Mouse (Mus musculus) heart, embryonic 15.5 days (tissue): ENCODE results near the gene Gm12216. TPM values are rescaled to one million over a fixed set of nuclear protein-coding genes. Genes with fewer than 3 reads are reported as not detected.
"Not testable (repeated sequence)": the region's sequence is repeated elsewhere in the genome, so short reads cannot be mapped to it uniquely, and the experiment has no call there.

ENCODE experiments used
- ATAC-seq: fragments of 200-750 bp; cut with Nextera tagmentation; replicated peaks from 2 replicates; pipeline ENCODE4 v1.8.0; 2017; ENCODE audit warnings: low read depth, moderate TSS enrichment; ENCODE audit not compliant: insufficient number of reproducible peaks, insufficient read depth, low FRiP score
- H3K27ac ChIP-seq: fragments of 300-500 bp; sonication (generic); 2 replicates; pipeline ENCODE4 v1.5.1; 2015; ENCODE audit warnings: mild to moderate bottlenecking, inconsistent platforms
- H3K27me3 ChIP-seq: fragments of 300-500 bp; sonication (generic); 2 replicates; pipeline ENCODE4 v1.6.1; 2015; ENCODE audit warnings: inconsistent platforms
- H3K36me3 ChIP-seq: fragments of 300-500 bp; sonication (generic); 2 replicates; pipeline ENCODE4 v1.6.1; 2015; ENCODE audit warnings: mild to moderate bottlenecking, inconsistent platforms
- H3K4me1 ChIP-seq: fragments of 300-500 bp; sonication (generic); replicated peaks from 2 replicates; pipeline ENCODE4 v1.6.1; 2015; ENCODE audit warnings: inconsistent platforms
- H3K4me2 ChIP-seq: fragments of 300-500 bp; sonication (generic); 2 replicates; pipeline ENCODE4 v1.6.1; 2015; ENCODE audit warnings: inconsistent platforms, mild to moderate bottlenecking, moderate library complexity
- H3K4me3 ChIP-seq: fragments of 300-500 bp; sonication (generic); 2 replicates; pipeline ENCODE4 v1.5.1; 2015; ENCODE audit warnings: mild to moderate bottlenecking, inconsistent platforms
- H3K9ac ChIP-seq: fragments of 300-500 bp; sonication (generic); 2 replicates; pipeline ENCODE4 v1.6.1; 2015; ENCODE audit warnings: mild to moderate bottlenecking, inconsistent platforms
- H3K9me3 ChIP-seq: fragments of 300-500 bp; sonication (generic); replicated peaks from 2 replicates; pipeline ENCODE4 v1.6.1; 2016; ENCODE audit warnings: inconsistent platforms
- WGBS: fragments of 180-500 bp; shearing (Covaris S2); methylation state at CpG from one replicate; pipeline ENCODE4 v1.1.7; 2015; ENCODE audit warnings: mixed read lengths; 5-methylcytosine and 5-hydroxymethylcytosine counted together
- polyA plus RNA-seq: library from polyadenylated mRNA; unstranded; fragments of >200 nt; fragmentation: Nextera tagmentation; extraction: Ambion mirVana; gene quantifications from 2 replicates; pipeline ENCODE4 v1.2.1, GENCODE M21; 2015

Gm12216 gene
- polyA plus RNA-seq = 0.74 and 2.5 TPM in 2 replicates

- H3K9me3 ChIP-seq, H3K4me1 ChIP-seq, H3K27ac ChIP-seq, H3K36me3 ChIP-seq, H3K27me3 ChIP-seq: not testable (repeated sequence)
- Histone ChIP-seq H3K4me2 (peak within 1 kb of the TSS; percentile 88), H3K4me3 (peak within 1 kb of the TSS; percentile 70), H3K9ac (peak within 1 kb of the TSS; percentile 69)
- whole genome bisulfite sequencing = 12% methylated on average over 40 of the region's 50 CpGs
- ATAC-seq = peak; percentile 55; the same call in 1 of the 2 replicates
Observed at GRCm38 (mm10) chr11:53858761-53859580, at the start of gene Gm12216. Gm12216 (minus strand) TSS chr11:53859256.

DNA sequence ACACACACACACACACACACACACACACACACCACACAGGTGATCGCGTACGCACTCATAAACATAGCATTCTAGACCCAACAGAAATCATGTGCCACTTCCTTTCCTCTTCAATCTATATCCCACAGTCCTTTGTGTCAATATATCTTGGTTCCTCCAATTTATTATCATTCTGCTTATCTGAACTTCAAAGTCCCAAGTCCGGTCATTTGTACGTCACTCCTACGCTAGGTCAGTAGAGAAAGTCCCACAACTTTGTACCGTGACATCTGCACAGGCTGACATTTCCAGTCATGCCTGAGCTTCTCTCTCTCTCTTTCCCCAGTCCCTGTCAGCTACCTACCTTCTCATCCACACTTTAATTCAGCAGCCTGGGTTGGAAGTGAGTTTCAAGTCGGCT lies 49.6 kb upstream of the Gm12216 start:
- no peak overlapping the region for H3K9ac ChIP-seq
- 78% methylated on average over 8 of the region's 8 CpGs for WGBS
- peaks cover 6% of the 10 kb centered on the region; the same call in 1 of the 2 replicates for H3K4me1 ChIP-seq
- H3K4me3 ChIP-seq = no peak overlapping the region
- H3K9me3 ChIP-seq = no peaks in the 10 kb centered on the region
- H3K4me2 ChIP-seq = no peak overlapping the region
- H3K27me3 ChIP-seq = no peaks in the 10 kb centered on the region
- no peak for ATAC-seq
- H3K27ac ChIP-seq = no peak overlapping the region
- H3K36me3 ChIP-seq = no peaks in the 10 kb centered on the region

- 79% methylated on average over 9 of the region's 9 CpGs for WGBS
- no peak overlapping the region for H3K4me2 ChIP-seq
- H3K36me3 ChIP-seq = no peaks in the 10 kb centered on the region
- H3K27ac ChIP-seq = no peak overlapping the region
- H3K27me3 ChIP-seq = no peaks in the 10 kb centered on the region
- no peak overlapping the region for H3K4me3 ChIP-seq
- no peak for ATAC-seq
- peaks cover 10% of the 10 kb centered on the region; the same call in 1 of the 2 replicates for H3K4me1 ChIP-seq
- H3K9ac ChIP-seq = no peak overlapping the region
- H3K9me3 ChIP-seq = no peaks in the 10 kb centered on the region
Observed at GRCm38 (mm10) chr11:53904534-53904925, 45.5 kb upstream of the Gm12216 start.

- WGBS = 40% methylated on average over 16 of the region's 16 CpGs
- H3K4me3 ChIP-seq = no peak overlapping the region
- no peaks in the 10 kb centered on the region for H3K9me3 ChIP-seq
- no peaks in the 10 kb centered on the region for H3K27me3 ChIP-seq
- H3K9ac ChIP-seq = no peak overlapping the region
- no peaks in the 10 kb centered on the region for H3K36me3 ChIP-seq
- ATAC-seq = no peak; the same call in 1 of the 2 replicates
- H3K27ac ChIP-seq = peak overlapping the region; percentile 15; the same call in 1 of the 2 replicates
- H3K4me2 ChIP-seq = no peak overlapping the region
- peaks cover 10% of the 10 kb centered on the region; the same call in 1 of the 2 replicates for H3K4me1 ChIP-seq
Observed at GRCm38 (mm10) chr11:53903781-53904533, 44.9 kb upstream of the Gm12216 start.

- H3K4me3 ChIP-seq = no peak overlapping the region
- no peak overlapping the region for H3K27ac ChIP-seq
- peaks cover 10% of the 10 kb centered on the region; the same call in 1 of the 2 replicates for H3K4me1 ChIP-seq
- H3K27me3 ChIP-seq = no peaks in the 10 kb centered on the region
- no peaks in the 10 kb centered on the region for H3K9me3 ChIP-seq
- WGBS = 91% methylated on average over 14 of the region's 14 CpGs
- no peaks in the 10 kb centered on the region for H3K36me3 ChIP-seq
- H3K4me2 ChIP-seq = no peak overlapping the region
- ATAC-seq = no peak
- no peak overlapping the region for H3K9ac ChIP-seq
Observed at GRCm38 (mm10) chr11:53902741-53903140, 43.7 kb upstream of the Gm12216 start.

DNA sequence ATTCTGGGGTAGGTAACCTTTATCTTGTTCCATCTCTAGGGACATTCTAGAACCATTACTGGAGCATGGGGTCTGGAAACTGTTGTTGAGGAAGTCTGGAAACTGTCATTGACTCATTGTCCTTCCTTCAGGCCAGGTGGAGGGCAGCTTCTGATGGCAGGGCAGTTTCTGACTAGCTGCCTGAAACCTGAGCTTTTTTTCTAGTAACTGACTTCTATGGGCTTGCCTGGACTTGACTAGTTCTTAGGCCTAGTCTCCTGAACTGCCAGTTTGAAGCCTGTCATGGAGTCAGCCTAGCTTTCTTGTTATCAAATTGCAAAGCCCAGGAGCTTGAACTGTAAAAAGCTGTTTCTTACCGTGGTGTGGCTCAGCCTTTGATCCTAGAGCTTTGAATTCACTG lies 41.9 kb upstream of the Gm12216 start:
- WGBS = 46% methylated on average over 1 of the region's 1 CpGs
- H3K4me2 ChIP-seq = no peak overlapping the region
- H3K27me3 ChIP-seq = no peaks in the 10 kb centered on the region
- H3K36me3 ChIP-seq = no peaks in the 10 kb centered on the region
- H3K9ac ChIP-seq = no peak overlapping the region
- no peak for ATAC-seq
- no peak overlapping the region for H3K4me3 ChIP-seq
- no peaks in the 10 kb centered on the region for H3K9me3 ChIP-seq
- peaks cover 10% of the 10 kb centered on the region; the same call in 1 of the 2 replicates for H3K4me1 ChIP-seq
- H3K27ac ChIP-seq = no peak overlapping the region

GRCm38 (mm10) chr11:53899981-53900380 lies 40.9 kb upstream of the Gm12216 start:
- H3K36me3 ChIP-seq = no peaks in the 10 kb centered on the region
- WGBS = 96% methylated on average over 6 of the region's 6 CpGs
- H3K27ac ChIP-seq = no peak overlapping the region
- peaks cover 10% of the 10 kb centered on the region; the same call in 1 of the 2 replicates for H3K4me1 ChIP-seq
- H3K4me2 ChIP-seq = no peak overlapping the region
- H3K9ac ChIP-seq = no peak overlapping the region
- no peaks in the 10 kb centered on the region for H3K27me3 ChIP-seq
- ATAC-seq = no peak
- no peak overlapping the region for H3K4me3 ChIP-seq
- no peaks in the 10 kb centered on the region for H3K9me3 ChIP-seq

GRCm38 (mm10) chr11:53899004-53899403 lies 39.9 kb upstream of the Gm12216 start:
- Histone ChIP-seq H3K9ac (no peak overlapping the region), H3K4me1 (peaks cover 7% of the 10 kb centered on the region; the same call in 1 of the 2 replicates), H3K4me3 (no peak overlapping the region), H3K4me2 (no peak overlapping the region), H3K27me3 (no peaks in the 10 kb centered on the region), H3K27ac (no peak overlapping the region), H3K9me3 (no peaks in the 10 kb centered on the region), H3K36me3 (no peaks in the 10 kb centered on the region)
- WGBS = 65% methylated on average over 3 of the region's 3 CpGs
- ATAC-seq = no peak

DNA sequence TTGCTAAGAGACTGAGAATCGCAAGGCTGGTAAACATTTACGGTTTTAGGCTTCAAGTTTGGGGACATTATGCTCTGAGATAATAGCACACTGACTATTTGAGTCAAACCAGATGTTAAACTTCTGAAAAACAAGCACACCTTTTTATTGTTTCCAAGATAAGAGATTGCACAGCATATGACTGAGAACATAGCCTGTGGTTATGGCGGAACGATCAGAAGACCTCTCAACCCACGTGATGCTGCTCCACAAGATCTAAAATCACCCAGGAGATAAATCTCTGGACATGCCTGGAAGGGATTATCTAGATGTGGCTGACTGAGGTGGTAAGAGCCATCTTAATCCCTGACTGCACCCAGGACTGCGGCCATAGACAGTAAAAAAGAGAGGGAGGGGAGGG lies 37.9 kb upstream of the Gm12216 start:
- no peak for ATAC-seq
- Histone ChIP-seq H3K27me3 (no peaks in the 10 kb centered on the region), H3K9ac (no peak overlapping the region), H3K4me2 (no peak overlapping the region), H3K36me3 (no peaks in the 10 kb centered on the region), H3K9me3 (no peaks in the 10 kb centered on the region), H3K4me3 (no peak overlapping the region), H3K27ac (no peak overlapping the region), H3K4me1 (no peaks in the 10 kb centered on the region)
- 78% methylated on average over 6 of the region's 6 CpGs for WGBS

DNA sequence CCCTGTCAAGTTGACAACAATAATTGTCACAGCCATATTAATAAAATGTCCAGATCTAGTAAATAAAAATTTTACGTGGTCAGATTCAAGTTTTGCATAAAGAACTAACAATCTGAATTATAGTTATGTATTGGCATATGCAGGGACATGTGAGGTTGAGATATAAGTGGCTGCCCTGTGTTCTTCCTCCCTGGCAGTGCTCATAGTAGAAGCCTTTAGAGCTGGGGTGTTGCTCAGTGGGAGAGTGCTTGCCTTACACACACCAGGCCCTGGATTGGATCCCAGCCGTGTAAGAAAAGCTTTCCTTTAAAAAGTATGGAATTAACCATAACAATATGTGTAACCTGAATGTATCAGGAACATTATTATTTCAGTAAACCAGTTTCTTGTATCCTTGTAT lies 34.4 kb upstream of the Gm12216 start:
- ATAC-seq = no peak
- Histone ChIP-seq H3K27me3 (no peaks in the 10 kb centered on the region), H3K27ac (no peak overlapping the region), H3K4me2 (no peak overlapping the region), H3K9me3 (no peaks in the 10 kb centered on the region), H3K4me3 (no peak overlapping the region), H3K9ac (no peak overlapping the region), H3K4me1 (peaks cover 23% of the 10 kb centered on the region), H3K36me3 (no peaks in the 10 kb centered on the region)
- WGBS = 69% methylated on average over 2 of the region's 2 CpGs

- ATAC-seq = no peak
- H3K27me3 ChIP-seq = no peaks in the 10 kb centered on the region
- 46% methylated on average over 9 of the region's 9 CpGs for WGBS
- peaks cover 24% of the 10 kb centered on the region for H3K4me1 ChIP-seq
- no peak overlapping the region for H3K4me3 ChIP-seq
- H3K9me3 ChIP-seq = no peaks in the 10 kb centered on the region
- no peak overlapping the region for H3K9ac ChIP-seq
- H3K4me2 ChIP-seq = no peak overlapping the region
- H3K36me3 ChIP-seq = no peaks in the 10 kb centered on the region
- H3K27ac ChIP-seq = peak overlapping the region; percentile 8; the same call in 1 of the 2 replicates
Observed at GRCm38 (mm10) chr11:53892716-53893416, 33.8 kb upstream of the Gm12216 start.
